In the genomic region with DNA sequence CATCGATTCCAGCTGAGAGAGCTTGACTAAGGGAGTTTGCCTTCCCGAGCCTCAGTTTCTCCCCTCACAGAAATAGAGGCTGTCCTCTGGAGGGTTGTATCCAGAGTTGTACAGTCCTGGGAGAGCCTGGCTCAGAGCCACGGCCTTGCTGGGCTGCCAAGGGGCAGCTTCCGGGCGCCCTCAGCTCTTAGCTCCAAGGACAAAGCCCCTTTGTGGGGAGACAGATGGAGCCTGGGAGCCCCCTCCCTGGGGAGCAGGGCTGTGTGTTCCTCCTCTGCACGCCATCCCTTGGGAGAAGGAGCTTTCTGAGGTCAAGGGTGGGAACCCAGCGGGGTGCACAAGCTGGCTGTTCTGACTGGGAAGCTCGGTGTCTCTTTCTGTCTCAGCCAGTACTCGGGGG, we compare ENCODE assay signal across 7 mouse cellular contexts. TPM values are rescaled to one million over a fixed set of nuclear protein-coding genes. Genes with fewer than 3 reads are reported as not detected.
DNase-seq lines count a peak whose midpoint lies in the region; ATAC-seq and TF ChIP-seq lines count a peak whose summit lies in the region.

No protein-coding gene starts in this region.

- WGBS in embryonic facial prominence, embryonic 13.5 days: 60% methylated on average over 9 of the region's 9 CpGs
- WGBS in hindbrain, embryonic 13.5 days: 54% methylated on average over 9 of the region's 9 CpGs
- WGBS in midbrain, embryonic 16.5 days: 51% methylated on average over 8 of the region's 9 CpGs

- no peak overlapping the region; the same call in 1 of the 2 replicates for H3K9ac ChIP-seq in embryonic facial prominence, embryonic 13.5 days
- H3K9ac ChIP-seq in hindbrain, embryonic 13.5 days: peak overlapping the region; percentile 55; the same call in 1 of the 2 replicates
- no peak overlapping the region for H3K9ac ChIP-seq in midbrain, embryonic 16.5 days (ENCODE audit: low read depth, low read length)

- peaks cover 93% of the 10 kb centered on the region for H3K4me1 ChIP-seq in embryonic facial prominence, embryonic 13.5 days
- H3K4me1 ChIP-seq in hindbrain, embryonic 13.5 days (replicated peaks): peaks cover 96% of the 10 kb centered on the region
- peaks cover 56% of the 10 kb centered on the region for H3K4me1 ChIP-seq in midbrain, embryonic 16.5 days (ENCODE audit: control insufficient read depth, insufficient read depth, low read length)

- no peak for ATAC-seq in embryonic facial prominence, embryonic 13.5 days (ENCODE audit: insufficient number of reproducible peaks, insufficient read depth, low FRiP score, low TSS enrichment, low read depth)
- ATAC-seq in hindbrain, embryonic 13.5 days (ENCODE audit: low FRiP score): peak; percentile 44; the same call in 1 of the 2 replicates
- peak; percentile 55 for ATAC-seq in midbrain, embryonic 16.5 days

- H3K27ac ChIP-seq in left cerebral cortex, adult 2 months: peak overlapping the region; percentile 84
- peak overlapping the region; percentile 91 for H3K27ac ChIP-seq in embryonic facial prominence, embryonic 13.5 days
- H3K27ac ChIP-seq in hindbrain, embryonic 13.5 days: peak overlapping the region; percentile 80
- H3K27ac ChIP-seq in midbrain, embryonic 16.5 days (ENCODE audit: low read length): peak overlapping the region; percentile 43

- no peak overlapping the region for H3K4me3 ChIP-seq in left cerebral cortex, adult 2 months
- H3K4me3 ChIP-seq in embryonic facial prominence, embryonic 13.5 days: no peak overlapping the region
- H3K4me3 ChIP-seq in hindbrain, embryonic 13.5 days: no peak overlapping the region
- no peak overlapping the region for H3K4me3 ChIP-seq in midbrain, embryonic 16.5 days (ENCODE audit: low read depth, low read length)

- H3K27me3 ChIP-seq in embryonic facial prominence, embryonic 13.5 days: no peaks in the 10 kb centered on the region
- H3K27me3 ChIP-seq in hindbrain, embryonic 13.5 days: no peaks in the 10 kb centered on the region
- H3K27me3 ChIP-seq in midbrain, embryonic 16.5 days (ENCODE audit: control insufficient read depth, insufficient read depth, low read depth, low read length): no peaks in the 10 kb centered on the region

- intact Hi-C loops in left cerebral cortex, adult 2 months (cut with DNase I): no loop called here

- DNase-seq in left cerebral cortex, adult 2 months (ENCODE audit: extremely low spot score in 1 of 2, low spot score in 2 of 2): peak in 1 of 2 experiments; percentile 51
- DNase-seq in left cerebral cortex, adult 11 months (ENCODE audit: low spot score): no peak
- no peak for DNase-seq in urinary bladder, postnatal 4 days (ENCODE audit: low spot score in 2 of 2)
- DNase-seq in embryo, embryonic 10 days (ENCODE audit: low spot score): no peak

- H3K36me3 ChIP-seq in embryonic facial prominence, embryonic 13.5 days: peaks cover 72% of the 10 kb centered on the region
- peaks cover 45% of the 10 kb centered on the region for H3K36me3 ChIP-seq in hindbrain, embryonic 13.5 days
- H3K36me3 ChIP-seq in midbrain, embryonic 16.5 days (ENCODE audit: control insufficient read depth, insufficient read depth, low read length): peaks cover 3% of the 10 kb centered on the region

- no peak overlapping the region for H3K4me2 ChIP-seq in embryonic facial prominence, embryonic 13.5 days
- H3K4me2 ChIP-seq in hindbrain, embryonic 13.5 days: no peak overlapping the region
- H3K4me2 ChIP-seq in midbrain, embryonic 16.5 days (ENCODE audit: low read length): no peak overlapping the region

- no peak for TF ChIP-seq CTCF in left cerebral cortex, adult 2 months (IDR thresholded peaks at IDR 0.05)

- no peaks in the 10 kb centered on the region for H3K9me3 ChIP-seq in embryonic facial prominence, embryonic 13.5 days
- no peaks in the 10 kb centered on the region for H3K9me3 ChIP-seq in hindbrain, embryonic 13.5 days
- H3K9me3 ChIP-seq in midbrain, embryonic 16.5 days (replicated peaks; ENCODE audit: control insufficient read depth, low read length, poor library complexity, severe bottlenecking): no peaks in the 10 kb centered on the region

RNA-seq across cellular contexts. Expression of gene Src, which starts 14.2 kb away (rescaled TPM):
- total RNA-seq in left cerebral cortex, adult 2 months (2021): 100 to 1,000 TPM; 133 to 134 TPM
- 21.5 and 22.1 TPM in 2 replicates for polyA plus RNA-seq in embryonic facial prominence, embryonic 13.5 days (2015; fragmentation: Nextera tagmentation; extraction: Ambion mirVana)
- polyA plus RNA-seq in hindbrain, embryonic 13.5 days (2015; fragmentation: Nextera tagmentation; extraction: Ambion mirVana): 31.3 and 31.8 TPM in 2 replicates
- 32.5 and 33.2 TPM in 2 replicates for polyA plus RNA-seq in midbrain, embryonic 16.5 days (2015; fragmentation: Nextera tagmentation; extraction: Ambion mirVana)
